Mouse (Mus musculus): ENCODE data around the gene Secisbp2l. TPM values are rescaled to one million over a fixed set of nuclear protein-coding genes. Genes with fewer than 3 reads are reported as not detected.

The Secisbp2l gene
- total RNA-seq, 2 experiments from 2014 or later, result 88.1 to 89.4 TPM

GRCm38 (mm10) chr2:125731763-125732560, 50.7 kb downstream of the Secisbp2l start:
- peak; percentile 90 to 94 for DNase-seq (ENCODE audit: extremely low spot score in 1 of 2, low spot score in 2 of 2)
- intact Hi-C loops (cut with DNase I), result loop anchor here (2.0 to 10.0 kb wide), 2 partner anchors 71 to 467 kb away; no protein-coding TSS in a partner anchor

GRCm38 (mm10) chr2:125724546-125725114, 58.0 kb downstream of the Secisbp2l start:
- intact Hi-C loops (cut with DNase I), result loop anchor here (5.0 kb wide), 1 partner anchor 47 kb away; no protein-coding TSS in a partner anchor
- no peak for DNase-seq (ENCODE audit: extremely low spot score in 1 of 2, low spot score in 2 of 2)

GRCm38 (mm10) chr2:125724086-125724430, 58.6 kb downstream of the Secisbp2l start, which contains the start of gene Shc4:
Shc4 (minus strand) TSS chr2:125724148.
- peak in 1 of 2 experiments; percentile 39 for DNase-seq (ENCODE audit: extremely low spot score in 1 of 2, low spot score in 2 of 2)
- intact Hi-C loops (cut with DNase I), result loop anchor here (5.0 kb wide), 1 partner anchor 47 kb away; no protein-coding TSS in a partner anchor

- intact Hi-C loops (cut with DNase I), result loop anchor here (5.0 kb wide), 1 partner anchor 46 kb away; no protein-coding TSS in a partner anchor
Measured at GRCm38 (mm10) chr2:125723408-125724085, 59.1 kb downstream of the Secisbp2l start.

GRCm38 (mm10) chr2:125723086-125723407, 59.6 kb downstream of the Secisbp2l start:
- intact Hi-C loops (cut with DNase I), result loop anchor here (5.0 kb wide), 1 partner anchor 46 kb away; no protein-coding TSS in a partner anchor
- DNase-seq (ENCODE audit: extremely low spot score in 1 of 2, low spot score in 2 of 2), result no peak

More at GRCm38 (mm10) chr2:125723408-125724085, 59.1 kb downstream of the Secisbp2l start:
- peak in 1 of 2 experiments; percentile 74 for DNase-seq (ENCODE audit: extremely low spot score in 1 of 2, low spot score in 2 of 2)

GRCm38 (mm10) chr2:125716599-125716998, 66.1 kb downstream of the Secisbp2l start:
- intact Hi-C loops (cut with DNase I), result no loop called here
- no peak for DNase-seq (ENCODE audit: extremely low spot score in 1 of 2, low spot score in 2 of 2)

- no peak for DNase-seq (ENCODE audit: extremely low spot score in 1 of 2, low spot score in 2 of 2)
- intact Hi-C loops (cut with DNase I), result no loop called here
Measured at GRCm38 (mm10) chr2:125706510-125706921, 76.2 kb downstream of the Secisbp2l start.

- no peak for DNase-seq (ENCODE audit: extremely low spot score in 1 of 2, low spot score in 2 of 2)
- intact Hi-C loops (cut with DNase I), result no loop called here
Measured at GRCm38 (mm10) chr2:125704907-125705631, 77.6 kb downstream of the Secisbp2l start.

- DNase-seq (ENCODE audit: extremely low spot score in 1 of 2, low spot score in 2 of 2), result no peak
Measured at GRCm38 (mm10) chr2:125702851-125703250, 79.8 kb downstream of the Secisbp2l start.

GRCm38 (mm10) chr2:125701606-125702005, 81.1 kb downstream of the Secisbp2l start:
- intact Hi-C loops (cut with DNase I), result no loop called here
- DNase-seq (ENCODE audit: extremely low spot score in 1 of 2, low spot score in 2 of 2), result no peak

More at GRCm38 (mm10) chr2:125702851-125703250, 79.8 kb downstream of the Secisbp2l start:
- intact Hi-C loops (cut with DNase I), result no loop called here

- intact Hi-C loops (cut with DNase I), result no loop called here
- DNase-seq (ENCODE audit: extremely low spot score in 1 of 2, low spot score in 2 of 2), result peak in 1 of 2 experiments; percentile 69
Measured at GRCm38 (mm10) chr2:125696219-125696618, 86.5 kb downstream of the Secisbp2l start.

GRCm38 (mm10) chr2:125694798-125695197, 87.9 kb downstream of the Secisbp2l start:
- intact Hi-C loops (cut with DNase I), result no loop called here
- no peak for DNase-seq (ENCODE audit: extremely low spot score in 1 of 2, low spot score in 2 of 2)

- DNase-seq (ENCODE audit: extremely low spot score in 1 of 2, low spot score in 2 of 2), result no peak
- intact Hi-C loops (cut with DNase I), result no loop called here
Measured at GRCm38 (mm10) chr2:125692010-125692409, 90.7 kb downstream of the Secisbp2l start.

Other genes with a start within 250 kb of the Secisbp2l start
- 1 to 10 TPM; 1.8 to 2.0 TPM for gene Cep152, start 157.8 kb downstream of the Secisbp2l start, total RNA-seq (2021)
- gene Eid1, start 109.8 kb downstream of the Secisbp2l start, total RNA-seq (2021), result 100 to 1,000 TPM; 428 to 443 TPM
- 1 to 10 TPM; 5.2 to 5.8 TPM for gene Shc4, start 58.7 kb downstream of the Secisbp2l start, total RNA-seq (2021)
- 10 to 100 TPM; 25.1 to 26.7 TPM for gene Galk2, start 76.2 kb upstream of the Secisbp2l start, total RNA-seq (2021)
- 100 to 1,000 TPM; 102 to 114 TPM for gene Cops2, start 76.3 kb upstream of the Secisbp2l start, total RNA-seq (2021)